Mouse (Mus musculus) ES-Bruce4 (cell line): Measurements from ENCODE around the gene Chaf1b.

ENCODE experiments used
- CTCF ChIP-seq: IDR thresholded peaks from one replicate; pipeline ENCODE4 v1.8.1; 2011; ENCODE audit warnings: low read depth, low read length
- EP300 ChIP-seq: IDR thresholded peaks from 2 replicates; pipeline ENCODE4 v1.6.1; 2011; ENCODE audit warnings: low read depth, low read length; ENCODE audit not compliant: insufficient read depth
- POLR2A ChIP-seq: IDR thresholded peaks from one replicate; pipeline ENCODE4 v1.8.1; 2011; ENCODE audit warnings: low read length; ENCODE audit not compliant: insufficient read depth

DNA sequence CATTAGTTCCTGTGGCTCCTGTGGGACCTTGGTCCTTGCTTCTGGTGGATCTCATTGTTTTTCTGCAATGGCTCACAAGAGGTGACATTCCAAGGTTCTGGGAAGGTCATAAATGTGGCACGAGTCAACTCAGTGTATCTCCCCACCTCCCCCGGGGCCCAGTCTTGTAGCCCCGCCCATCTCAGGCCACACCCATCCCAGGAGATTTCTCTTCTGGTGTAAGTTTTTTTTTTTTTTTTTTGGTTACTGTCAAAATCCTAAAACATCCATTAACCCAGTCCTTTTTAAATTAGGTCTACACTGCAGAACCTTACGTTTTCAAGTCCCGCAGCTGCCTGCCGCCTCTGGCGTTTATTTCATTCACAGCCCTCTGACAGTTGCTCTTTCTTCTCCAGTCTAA lies 51.3 kb downstream of the Chaf1b start:
- TF ChIP-seq CTCF = no peak
- TF ChIP-seq POLR2A = no peak
- TF ChIP-seq EP300 = no peak
